Mouse (Mus musculus): Measurements from ENCODE around the gene Rnf43.

Gene Rnf43

GRCm38 (mm10) chr11:87677756-87678155 is 15.2 kb downstream of the Rnf43 start:
- in situ Hi-C loops (cut with MboI, MseI): no loop called here

DNA sequence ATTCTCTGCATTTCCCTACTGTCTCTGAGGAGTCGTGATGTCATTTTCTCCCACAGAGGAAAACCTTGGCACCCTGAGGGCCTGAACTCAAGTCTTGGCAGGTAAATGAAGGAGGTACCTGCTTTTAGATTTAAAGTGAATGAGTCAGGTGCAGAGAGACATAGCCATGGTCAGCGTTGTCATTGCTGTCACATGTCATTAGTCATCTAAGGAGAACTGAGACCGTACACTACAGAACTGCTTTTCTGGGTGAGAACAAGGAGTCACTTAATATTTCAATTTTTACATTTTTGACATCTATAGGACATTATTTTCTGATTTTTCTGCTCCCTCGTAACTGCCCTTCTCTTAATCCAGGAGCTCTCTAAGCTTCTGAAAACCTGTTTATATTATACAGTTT is 16.0 kb downstream of the Rnf43 start:
- in situ Hi-C loops (cut with MboI, MseI): no loop called here

GRCm38 (mm10) chr11:87678976-87679375 is 16.5 kb downstream of the Rnf43 start:
- in situ Hi-C loops (cut with MboI, MseI): no loop called here

- in situ Hi-C loops (cut with MboI, MseI): no loop called here
Measured at GRCm38 (mm10) chr11:87680786-87681185, 18.3 kb downstream of the Rnf43 start.

- in situ Hi-C loops (cut with MboI, MseI): no loop called here
Measured at GRCm38 (mm10) chr11:87682096-87682495, 19.6 kb downstream of the Rnf43 start.

- in situ Hi-C loops (cut with MboI, MseI): no loop called here
Measured at GRCm38 (mm10) chr11:87682838-87683571, 20.5 kb downstream of the Rnf43 start.

DNA sequence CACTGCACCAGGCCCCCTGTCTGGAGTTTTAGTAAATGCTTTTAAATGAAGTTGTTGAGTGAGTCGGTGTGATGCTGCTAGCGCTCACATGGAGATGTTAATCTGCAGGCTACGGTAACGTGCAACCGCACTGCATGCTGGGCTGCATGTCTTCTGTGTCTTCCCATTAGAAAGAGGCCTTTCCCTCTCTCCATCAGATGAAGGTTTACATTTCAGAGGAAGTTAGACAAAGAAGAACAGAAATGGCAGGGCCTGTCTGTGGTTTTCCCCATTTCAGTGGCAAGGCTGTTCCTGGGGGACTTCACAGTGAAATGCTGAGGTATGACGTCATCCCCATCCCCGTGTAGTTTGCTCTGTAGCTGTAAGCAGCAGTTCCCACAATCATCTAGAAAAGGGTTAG is 23.9 kb downstream of the Rnf43 start:
- in situ Hi-C loops (cut with MboI, MseI): no loop called here

- in situ Hi-C loops (cut with MboI, MseI): no loop called here
Measured at GRCm38 (mm10) chr11:87687246-87688225, 25.0 kb downstream of the Rnf43 start.

DNA sequence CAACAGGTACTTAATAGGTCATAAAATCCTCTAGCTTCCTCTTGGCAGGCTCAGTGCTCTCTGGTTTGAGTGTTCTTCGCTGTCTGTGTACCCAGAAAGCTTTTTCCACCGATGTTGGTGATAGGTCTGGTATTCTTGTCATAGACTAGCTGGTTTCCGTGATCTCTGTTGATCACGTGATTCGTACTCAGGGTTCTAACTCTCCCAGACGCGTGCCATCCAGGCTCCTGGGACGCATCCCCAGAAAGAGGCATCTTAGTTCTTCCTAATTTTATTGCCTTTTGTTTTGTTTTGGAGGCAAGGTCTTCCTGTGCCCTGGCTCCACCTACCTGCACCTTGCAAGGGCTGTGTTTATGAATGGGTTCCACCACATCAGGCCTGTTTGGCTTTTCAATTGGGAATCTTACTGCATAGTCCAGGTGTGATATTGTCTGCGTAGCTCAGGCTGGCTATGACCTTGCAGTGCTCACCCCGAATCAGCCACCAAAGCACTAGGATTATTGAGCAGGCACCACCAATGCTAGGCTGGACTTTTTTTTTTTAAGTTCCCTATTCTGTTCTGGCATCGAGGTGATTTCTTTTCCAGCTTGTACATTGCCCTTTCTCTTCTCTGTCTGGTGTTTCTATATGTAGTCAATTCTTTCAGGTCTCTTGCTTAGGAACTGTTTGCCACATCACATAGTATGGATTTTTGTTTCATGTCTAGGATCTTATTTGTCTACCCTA is 26.1 kb downstream of the Rnf43 start:
- in situ Hi-C loops (cut with MboI, MseI): no loop called here

DNA sequence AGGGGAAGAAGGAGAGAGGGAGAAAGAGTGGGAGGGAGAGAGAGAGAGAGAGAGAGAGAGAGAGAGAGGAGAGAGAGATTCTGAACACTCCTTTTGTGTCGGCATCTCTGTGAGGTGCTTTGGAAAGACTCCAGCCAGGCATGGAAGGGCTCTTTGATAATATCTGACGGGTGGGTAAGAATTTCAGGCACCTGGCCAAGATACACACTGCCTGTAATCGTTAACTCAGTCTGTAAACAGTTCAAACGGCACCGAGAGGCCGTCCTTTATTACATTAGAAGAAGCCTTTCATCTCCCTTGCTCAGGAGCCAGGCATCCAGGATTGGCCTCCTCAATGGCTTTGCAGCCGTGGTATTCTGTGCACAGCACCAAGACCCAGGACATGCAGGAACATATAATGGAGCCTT is 26.9 kb downstream of the Rnf43 start:
- in situ Hi-C loops (cut with MboI, MseI): no loop called here

DNA sequence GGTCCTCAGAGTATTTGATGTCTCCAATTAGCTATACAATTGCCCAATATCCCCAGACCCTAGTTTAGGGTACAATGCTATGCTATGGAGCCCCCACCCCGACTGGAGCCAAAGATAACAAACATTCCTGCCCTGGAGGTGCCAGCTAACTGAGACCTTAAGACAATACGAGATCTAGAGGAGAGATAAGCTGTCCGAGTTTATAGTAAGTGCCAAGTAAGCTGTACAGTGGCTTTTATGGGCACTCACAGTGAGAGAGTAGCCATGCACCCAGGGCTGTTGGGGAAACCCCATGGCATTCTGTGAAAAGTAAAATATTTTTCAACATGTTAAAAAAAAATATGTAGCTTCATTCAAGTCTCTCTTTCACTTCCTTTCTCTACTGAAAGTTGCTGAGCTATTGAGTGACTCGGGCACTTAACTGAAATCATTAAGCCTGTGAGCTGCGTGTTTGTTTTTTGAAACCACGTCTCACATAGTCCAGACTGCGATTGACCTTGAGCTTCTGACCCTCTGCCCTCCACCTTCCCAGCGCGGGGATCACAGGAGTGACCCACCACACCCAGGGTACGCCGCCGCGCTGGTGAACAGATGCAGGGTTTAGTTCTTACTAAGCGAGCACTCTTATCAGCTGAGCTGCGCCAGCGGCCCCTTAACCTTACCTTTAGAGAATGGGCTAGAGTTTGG is 27.7 kb downstream of the Rnf43 start:
- in situ Hi-C loops (cut with MboI, MseI): loop anchor here (10.0 kb wide), 1 partner anchor 485 kb away; no protein-coding TSS in a partner anchor

DNA sequence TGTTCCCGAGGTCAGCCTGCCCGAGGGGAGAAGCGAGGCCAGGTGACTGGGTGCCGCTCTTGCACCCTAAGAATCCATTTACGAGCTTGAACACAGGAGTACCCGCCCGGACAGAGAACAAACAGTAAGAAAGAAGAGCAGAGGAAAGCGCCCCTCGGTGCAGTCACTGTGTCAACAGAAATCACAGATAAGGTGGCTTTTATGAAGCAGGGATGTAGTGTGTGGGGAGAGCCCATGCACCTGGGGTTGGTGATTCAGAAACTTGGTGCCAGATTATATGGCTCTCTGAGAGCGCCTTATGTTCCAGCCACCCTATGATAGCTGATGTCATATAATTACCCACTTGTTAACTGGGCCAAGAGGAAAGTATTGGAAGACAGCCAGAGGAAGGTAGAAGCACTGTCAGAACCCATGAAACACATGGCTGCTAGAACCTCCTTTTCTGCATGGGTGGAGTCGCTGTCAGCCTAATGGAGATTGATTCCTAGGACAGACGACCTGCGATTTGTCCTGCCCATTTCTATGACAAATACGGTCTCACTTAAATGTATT is 34.7 kb downstream of the Rnf43 start:
- in situ Hi-C loops (cut with MboI, MseI): loop anchor here (10.0 kb wide), 1 partner anchor 492 kb away; no protein-coding TSS in a partner anchor

DNA sequence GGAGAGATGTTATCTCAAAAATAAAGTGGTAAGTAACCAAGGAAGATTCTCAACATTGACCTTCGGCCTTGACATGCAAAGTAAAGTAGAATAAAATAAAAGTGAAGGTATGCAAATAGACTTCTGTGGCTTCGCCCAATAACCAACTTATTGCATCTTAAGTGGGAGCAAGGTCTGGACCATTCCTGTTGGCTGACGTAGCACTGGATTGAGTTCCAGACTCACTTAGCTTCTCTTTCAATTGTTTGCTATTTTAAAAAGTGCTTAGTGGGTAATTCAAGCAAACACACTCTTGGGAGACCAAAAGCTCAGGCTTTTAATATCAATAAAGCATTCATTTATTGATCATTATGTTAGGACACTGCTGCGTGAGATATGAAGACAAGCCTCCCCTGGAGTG is 35.6 kb downstream of the Rnf43 start:
- in situ Hi-C loops (cut with MboI, MseI): loop anchor here (10.0 kb wide), 1 partner anchor 493 kb away; no protein-coding TSS in a partner anchor

DNA sequence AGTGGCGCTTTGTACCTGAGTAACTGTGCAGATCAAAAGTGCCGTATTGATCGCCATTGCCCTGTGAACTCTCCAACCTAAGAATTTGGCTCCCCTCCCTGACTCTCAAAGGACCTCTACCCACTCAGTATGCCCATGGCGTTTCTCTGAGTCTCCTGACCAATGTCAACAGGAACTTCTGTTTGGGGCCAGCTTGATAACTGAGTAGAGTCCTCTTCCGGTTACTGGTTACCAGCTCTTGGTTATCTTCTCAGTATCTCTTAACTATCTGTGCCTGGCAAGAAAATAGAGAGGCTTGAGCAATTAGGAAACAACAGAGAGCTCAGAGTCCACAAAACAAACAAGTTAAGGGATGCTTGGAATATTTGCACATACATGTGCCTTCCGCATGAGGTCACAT is 38.6 kb downstream of the Rnf43 start:
- in situ Hi-C loops (cut with MboI, MseI): no loop called here

DNA sequence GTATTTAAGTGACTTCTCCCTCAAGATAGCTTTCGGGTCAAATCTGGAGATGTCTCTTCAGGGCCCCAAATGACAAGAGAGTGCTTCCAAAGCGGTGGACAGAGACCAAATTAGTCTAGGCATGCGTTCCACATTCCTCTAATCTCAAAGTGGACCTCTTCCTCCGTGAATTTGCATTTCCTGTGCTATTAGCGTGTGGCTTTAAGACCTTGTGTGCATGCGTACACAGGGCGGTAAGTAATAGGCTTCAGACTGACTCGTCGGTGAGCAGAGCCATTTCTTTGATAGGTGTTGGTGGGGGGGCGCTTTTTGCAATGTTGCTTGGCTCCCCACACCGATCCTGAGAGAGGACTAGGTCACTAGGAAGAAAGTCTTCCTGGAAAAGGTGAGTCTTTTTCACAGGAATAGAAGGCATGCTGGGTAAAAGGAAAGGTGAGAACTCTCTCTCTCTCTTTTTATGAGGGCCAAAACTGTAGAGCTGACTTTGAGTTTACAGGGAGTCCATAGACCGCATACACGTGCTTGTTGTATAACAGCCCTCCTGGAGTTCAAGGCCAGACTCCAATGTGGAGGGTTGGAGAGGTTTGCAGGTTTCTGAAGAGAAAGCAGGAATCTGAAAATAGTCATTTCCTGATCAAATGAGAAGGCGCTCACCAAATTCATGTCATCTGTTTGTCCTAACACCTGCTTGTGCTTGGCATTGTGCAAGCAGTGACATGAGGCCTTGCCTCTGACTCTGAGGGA is 39.5 kb downstream of the Rnf43 start:
- in situ Hi-C loops (cut with MboI, MseI): no loop called here

DNA sequence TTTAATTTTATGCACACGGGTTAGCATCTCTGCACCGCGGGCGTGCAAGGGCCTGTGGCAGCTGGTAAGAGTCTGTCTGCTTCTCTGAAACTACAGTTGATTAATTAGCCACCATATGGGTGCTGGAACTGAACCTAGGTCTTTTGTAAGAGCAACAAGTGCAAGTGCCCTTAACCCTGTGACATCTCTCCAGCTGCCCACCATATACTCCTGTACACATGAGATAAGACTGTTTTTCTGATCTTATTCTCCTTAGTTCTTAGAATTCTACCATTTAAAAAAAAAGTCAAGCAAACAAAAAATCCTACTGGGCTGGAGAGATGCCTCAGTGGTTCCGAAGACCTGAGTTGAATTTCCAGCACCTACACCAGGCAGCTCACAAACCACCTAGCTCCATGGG is 41.1 kb downstream of the Rnf43 start:
- in situ Hi-C loops (cut with MboI, MseI): no loop called here

DNA sequence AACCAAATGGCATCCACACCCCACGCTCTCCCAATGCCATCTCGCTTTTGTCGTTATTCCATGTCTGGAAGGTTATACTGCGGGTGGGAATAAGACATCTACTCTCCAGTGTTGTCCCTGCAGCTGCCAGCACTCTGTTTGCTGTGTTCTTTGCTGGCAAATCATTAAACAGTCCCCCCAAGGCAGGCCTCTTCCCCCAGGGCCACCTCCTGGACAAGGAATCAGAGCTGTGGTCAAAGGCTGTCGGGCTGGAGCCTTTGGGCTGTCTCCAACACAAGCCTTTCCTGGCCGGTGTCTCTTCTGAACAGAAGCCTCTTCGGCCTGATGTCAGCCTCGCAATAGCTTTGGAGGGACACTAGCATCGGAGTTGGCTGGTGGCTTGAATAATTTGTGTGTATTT is 41.8 kb downstream of the Rnf43 start:
- in situ Hi-C loops (cut with MboI, MseI): no loop called here

DNA sequence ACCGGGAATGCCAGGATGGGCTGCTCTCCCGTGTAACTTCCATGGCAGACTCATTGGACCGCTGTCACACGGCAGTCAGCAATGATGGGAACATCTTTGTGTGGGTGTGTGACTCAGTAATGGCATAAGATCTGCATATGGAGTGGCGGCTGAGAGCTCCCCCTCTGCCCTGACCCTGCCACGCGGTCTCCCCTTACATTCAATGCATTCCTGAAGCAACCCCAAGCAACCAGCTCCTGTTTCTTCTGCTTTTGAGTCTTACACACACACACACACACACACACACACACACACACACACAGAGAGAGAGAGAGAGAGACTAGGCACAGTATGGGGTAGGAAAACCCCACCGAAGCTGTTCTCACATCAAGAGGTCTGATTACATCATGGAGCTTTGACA is 45.0 kb downstream of the Rnf43 start:
- in situ Hi-C loops (cut with MboI, MseI): loop anchor here (5.0 kb wide), 1 partner anchor 40 kb away; no protein-coding TSS in a partner anchor

- in situ Hi-C loops (cut with MboI, MseI): loop anchor here (5.0 kb wide), 1 partner anchor 42 kb away; no protein-coding TSS in a partner anchor
Measured at GRCm38 (mm10) chr11:87708979-87709378, 46.5 kb downstream of the Rnf43 start.
